Mouse (Mus musculus) thymus, postnatal 25 days (tissue): ENCODE data around the gene Olfr412.

Experiments
- DNase-seq: peaks from one replicate; pipeline ENCODE4 v3.0.0; 2022

The Olfr412 gene

DNA sequence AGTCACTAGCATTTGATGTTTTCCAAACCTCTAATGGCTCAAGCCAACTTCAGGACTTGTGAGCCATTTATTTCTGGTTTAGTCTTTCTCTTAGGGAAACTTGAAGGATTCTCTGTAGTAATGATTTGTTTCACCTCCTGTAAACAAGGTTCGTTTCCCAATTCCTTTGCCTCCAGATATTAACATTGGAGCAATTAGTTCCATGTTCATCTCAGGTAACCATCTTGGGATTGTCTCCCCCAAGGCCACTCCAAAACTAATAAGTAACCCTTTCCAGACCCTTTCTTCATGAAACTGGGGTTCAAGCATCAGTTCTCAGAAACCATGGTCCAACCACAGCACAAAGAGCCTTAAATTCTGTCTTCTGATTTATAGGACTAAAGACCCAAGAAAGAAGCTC is at the start of gene Olfr412:
Gene Olfr412, plus strand, starts transcription at position 301 of the 400 bp plus-strand sequence.
- DNase-seq, result no peak

- DNase-seq, result no peak
These were observed 35.8 kb upstream of the Olfr412 start for GRCm38 (mm10) chr11:74326044-74326443.

DNA sequence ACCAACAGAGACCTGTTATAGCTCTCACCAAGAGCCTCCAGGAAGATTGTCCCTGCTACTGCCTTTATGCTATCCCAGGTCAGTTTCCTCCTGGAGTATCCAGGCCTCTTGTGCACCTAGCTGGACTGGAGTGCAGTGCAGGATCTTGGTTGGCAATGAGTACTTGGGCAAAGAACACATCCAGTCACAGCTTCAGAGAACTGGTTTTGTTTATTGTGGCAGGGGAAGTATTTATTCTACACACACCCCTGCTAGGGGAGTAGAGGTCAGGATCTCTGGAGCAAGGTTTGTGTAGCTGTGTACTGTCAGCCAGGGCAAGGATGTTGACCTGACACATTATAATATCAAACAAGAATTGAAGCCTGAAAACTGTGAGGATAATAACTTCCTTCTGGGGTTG is 33.1 kb upstream of the Olfr412 start:
- no peak for DNase-seq

DNA sequence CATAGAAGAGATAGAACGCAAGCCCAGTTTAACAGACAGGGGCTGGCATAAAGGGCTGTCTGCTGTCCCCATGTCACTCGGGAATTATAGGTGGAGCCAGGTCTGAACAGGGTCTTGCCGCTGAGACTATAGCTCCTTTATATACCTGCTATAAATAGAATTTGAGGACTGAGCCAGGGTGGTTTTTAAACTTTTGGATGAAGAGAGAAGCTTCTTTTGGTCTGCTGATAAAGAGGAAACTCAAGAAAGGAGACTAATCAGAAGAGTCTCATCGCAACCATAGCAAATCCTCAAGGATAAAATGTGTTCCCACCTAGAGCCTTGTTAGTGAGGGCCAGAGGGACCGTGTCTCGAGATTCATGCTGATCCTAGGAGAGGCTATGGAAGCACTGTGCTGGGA is 23.9 kb upstream of the Olfr412 start, which contains the start of gene Olfr410:
Gene Olfr410, minus strand, starts transcription at position 101 of the 400 bp plus-strand sequence.
- no peak for DNase-seq

GRCm38 (mm10) chr11:74352550-74352949 is 9.3 kb upstream of the Olfr412 start, which contains the start of gene Olfr411:
Olfr411 (minus strand) TSS chr11:74352650.
- DNase-seq, result no peak

- peak; percentile 49 for DNase-seq
These were observed 9.7 kb downstream of the Olfr412 start for GRCm38 (mm10) chr11:74371393-74372100.

DNA sequence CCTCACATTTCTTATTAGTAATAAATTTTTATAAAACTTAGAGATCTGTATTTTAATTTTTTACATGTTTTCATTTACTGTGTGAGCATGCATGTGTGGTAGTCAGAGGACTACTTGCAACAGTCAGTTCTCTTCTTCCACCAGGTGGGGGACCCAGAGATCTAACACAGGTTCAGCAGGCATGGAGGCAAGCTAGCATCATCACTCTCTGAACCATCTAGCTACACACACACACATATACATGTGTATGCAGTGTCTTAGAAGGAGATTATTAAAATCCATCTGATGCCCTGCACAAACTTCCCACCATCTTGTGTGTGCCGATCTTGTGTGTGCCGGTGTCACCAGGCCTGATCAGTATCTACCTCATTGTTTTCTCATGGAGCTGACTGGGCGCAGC is 15.0 kb downstream of the Olfr412 start:
- peak; percentile 33 for DNase-seq

- no peak for DNase-seq
These were observed 17.5 kb downstream of the Olfr412 start for GRCm38 (mm10) chr11:74379166-74379873.

DNA sequence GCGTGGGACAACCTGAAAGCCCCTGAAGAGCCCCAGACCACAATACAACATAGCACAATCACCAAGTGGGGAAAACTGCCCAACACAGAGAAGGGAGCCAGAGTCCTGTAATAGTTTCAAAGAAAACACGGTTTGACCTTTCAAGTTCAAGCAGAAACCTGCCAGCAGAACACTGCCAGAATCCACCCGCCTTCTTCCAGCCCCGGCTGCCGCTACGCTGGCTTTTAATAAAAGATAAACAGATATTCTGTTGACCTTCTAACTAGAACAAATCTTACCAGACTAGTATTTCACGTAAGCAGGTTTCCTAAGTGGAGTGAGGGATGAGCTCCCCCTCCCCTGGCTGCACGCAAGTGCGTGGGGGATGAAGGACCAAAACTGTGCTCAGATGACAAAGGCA is 23.8 kb downstream of the Olfr412 start:
- DNase-seq, result no peak

DNA sequence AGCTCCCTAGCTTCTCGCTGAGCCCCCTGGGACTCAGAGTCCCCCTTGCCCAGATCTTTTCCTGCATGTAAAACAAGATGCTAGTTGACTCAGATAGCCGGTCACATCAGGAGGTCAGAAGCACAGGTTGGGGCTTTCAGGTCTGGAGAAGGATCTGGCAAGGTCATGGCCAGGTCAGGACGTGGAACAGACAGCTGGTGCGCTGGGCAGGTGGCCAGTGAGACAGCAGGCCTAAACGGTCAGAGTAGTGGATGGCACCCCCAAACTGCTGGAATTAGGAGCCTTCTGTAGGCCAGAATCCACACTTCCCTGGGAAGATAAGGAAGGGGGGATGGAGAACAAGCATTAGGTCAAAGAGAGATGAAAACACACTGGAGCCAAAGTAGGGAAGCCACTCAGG is 25.3 kb downstream of the Olfr412 start:
- no peak for DNase-seq

- DNase-seq, result no peak
These were observed 30.0 kb downstream of the Olfr412 start for GRCm38 (mm10) chr11:74391899-74392298.

- DNase-seq, result no peak
These were observed 31.0 kb downstream of the Olfr412 start for GRCm38 (mm10) chr11:74392903-74393302.

- no peak for DNase-seq
These were observed 31.6 kb downstream of the Olfr412 start for GRCm38 (mm10) chr11:74393489-74393888.

- DNase-seq, result no peak
These were observed 33.7 kb downstream of the Olfr412 start for GRCm38 (mm10) chr11:74395583-74395982.

- DNase-seq, result peak; percentile 49
These were observed 40.3 kb downstream of the Olfr412 start for GRCm38 (mm10) chr11:74402126-74402525.

DNA sequence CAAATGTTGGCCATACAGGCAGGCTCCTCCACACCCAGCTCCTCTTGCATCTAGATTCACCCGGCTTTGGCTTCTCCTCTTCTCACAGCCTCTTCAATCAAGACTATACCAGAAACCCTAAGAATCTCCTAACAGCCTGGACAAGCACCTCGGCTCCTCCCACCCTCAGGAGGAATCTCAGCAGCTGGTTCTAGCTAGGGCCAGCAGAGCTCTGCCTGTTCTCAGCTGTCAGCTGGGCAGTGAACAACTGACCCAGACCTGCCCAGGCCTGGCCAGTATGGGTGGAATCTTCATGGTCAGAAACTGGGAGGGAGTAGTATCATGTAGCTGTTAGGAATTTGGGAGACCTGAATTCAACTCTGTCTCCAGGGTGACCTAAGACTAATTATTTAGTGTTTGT is 42.3 kb downstream of the Olfr412 start:
- DNase-seq, result no peak

DNA sequence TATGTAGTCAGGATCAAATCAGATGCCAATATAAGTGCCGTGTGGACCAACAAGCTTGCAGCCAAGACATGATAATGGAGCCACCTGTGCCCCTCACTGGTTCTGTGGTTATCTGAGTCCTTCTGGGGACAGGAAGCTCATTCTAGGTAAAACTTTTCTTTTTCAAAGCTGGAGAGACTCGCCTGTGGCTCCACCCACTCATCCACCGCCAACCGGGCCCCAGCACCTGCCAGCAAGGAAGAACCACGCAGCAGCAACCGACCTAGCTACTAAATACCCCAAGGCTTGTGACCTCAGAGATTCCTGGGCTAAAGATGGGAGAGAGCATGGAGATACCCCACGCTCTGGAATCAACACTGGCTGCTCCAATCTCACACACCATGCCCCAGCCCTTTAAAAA is 43.3 kb downstream of the Olfr412 start:
- DNase-seq, result peak; percentile 69

DNA sequence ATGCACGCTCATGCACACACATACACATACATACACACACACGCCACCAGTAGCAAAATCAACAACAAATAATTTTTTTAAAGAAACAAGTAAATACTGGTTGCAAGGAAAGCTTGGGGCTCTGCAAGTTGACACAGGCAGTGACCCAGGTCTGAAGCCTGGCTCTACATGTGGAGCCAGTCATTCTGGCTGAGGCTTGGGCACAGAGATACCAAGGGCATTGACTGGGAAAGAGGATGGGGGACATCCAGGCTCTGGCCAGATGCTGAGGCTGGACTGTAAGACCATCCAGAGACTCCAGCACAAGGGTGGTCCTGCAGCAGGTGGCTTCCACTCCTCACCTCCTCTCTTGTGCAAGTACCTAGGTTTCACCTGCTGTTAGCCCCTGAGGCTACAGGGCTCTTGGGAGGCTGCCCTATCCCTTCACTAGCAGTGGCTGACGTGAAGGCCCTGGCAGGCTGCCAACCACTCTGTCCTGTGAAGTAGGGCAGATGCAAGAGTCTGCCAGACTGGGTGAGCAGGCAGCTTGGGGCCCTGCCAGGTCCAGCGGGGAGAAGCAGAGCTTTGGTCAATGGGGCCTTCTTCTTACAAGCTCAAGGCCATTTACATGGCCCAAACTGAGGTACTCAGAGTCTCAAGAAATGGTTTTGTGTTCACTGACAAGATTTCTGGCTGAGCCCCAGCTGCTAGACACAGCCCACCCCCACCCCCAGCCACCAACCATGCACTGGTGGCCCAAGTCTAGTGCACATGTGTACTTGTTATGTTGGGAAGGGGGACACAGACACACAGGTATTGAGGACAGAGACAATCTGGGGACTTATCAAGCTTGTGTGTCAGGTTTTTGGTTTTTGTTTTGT is 46.9 kb downstream of the Olfr412 start:
- peak; percentile 41 for DNase-seq

DNA sequence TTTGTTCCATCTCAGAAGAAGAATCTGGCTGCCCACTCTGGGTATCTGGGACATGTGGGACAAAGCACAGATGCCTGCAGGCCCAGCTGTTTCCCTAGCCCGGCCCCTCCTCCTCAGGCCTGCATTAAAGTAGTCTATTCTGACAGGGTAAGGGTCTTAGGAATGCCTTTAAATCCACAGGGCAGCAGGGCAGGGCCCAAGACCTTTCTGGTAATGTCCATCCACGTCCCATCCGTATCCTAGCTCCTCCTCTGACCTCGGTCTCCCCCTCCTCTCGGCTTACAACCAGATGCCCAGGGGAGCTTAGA is 47.5 kb downstream of the Olfr412 start:
- DNase-seq, result no peak

DNA sequence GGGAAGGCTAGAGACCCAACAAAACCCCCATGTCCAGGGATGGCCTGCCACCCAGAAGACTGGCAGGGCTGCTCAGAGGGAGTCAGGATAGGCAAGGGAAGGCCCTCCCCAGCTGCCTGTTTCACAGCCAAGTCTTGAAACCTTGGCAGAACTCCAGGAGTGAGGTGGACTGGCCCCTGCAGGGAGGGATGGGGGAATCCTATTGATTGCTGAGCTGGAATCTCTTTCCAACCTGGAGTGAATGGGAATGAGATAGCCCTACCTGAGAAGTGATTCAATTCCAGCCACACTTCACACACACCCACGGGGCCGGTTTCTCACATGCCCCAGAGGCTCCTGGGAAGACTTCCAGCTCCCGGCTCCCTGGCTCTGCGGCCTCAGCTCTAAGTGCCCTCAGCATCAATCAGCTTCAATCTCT is 47.9 kb downstream of the Olfr412 start:
- DNase-seq, result no peak

DNA sequence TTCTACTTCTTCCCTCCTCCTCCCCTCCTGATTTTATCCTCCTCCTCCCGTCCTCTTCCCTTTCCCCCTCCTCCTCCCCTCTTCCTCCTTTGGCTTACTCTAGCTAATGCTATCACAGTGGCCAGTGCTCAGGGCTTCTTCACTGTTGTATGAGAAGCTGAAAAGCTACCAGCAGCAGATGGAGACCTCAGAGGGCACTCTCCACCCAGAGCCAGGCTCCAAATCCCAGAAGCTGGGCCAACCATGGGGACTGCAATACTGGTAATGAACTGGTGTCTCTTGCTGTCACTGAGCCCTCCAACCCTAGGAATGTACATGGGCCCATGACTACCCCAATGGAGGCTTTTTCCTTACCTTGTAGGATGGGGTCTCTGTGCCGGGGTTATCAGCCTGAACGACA is 50.1 kb downstream of the Olfr412 start:
- no peak for DNase-seq

GRCm38 (mm10) chr11:74412462-74412861 is 50.6 kb downstream of the Olfr412 start:
- no peak for DNase-seq

DNA sequence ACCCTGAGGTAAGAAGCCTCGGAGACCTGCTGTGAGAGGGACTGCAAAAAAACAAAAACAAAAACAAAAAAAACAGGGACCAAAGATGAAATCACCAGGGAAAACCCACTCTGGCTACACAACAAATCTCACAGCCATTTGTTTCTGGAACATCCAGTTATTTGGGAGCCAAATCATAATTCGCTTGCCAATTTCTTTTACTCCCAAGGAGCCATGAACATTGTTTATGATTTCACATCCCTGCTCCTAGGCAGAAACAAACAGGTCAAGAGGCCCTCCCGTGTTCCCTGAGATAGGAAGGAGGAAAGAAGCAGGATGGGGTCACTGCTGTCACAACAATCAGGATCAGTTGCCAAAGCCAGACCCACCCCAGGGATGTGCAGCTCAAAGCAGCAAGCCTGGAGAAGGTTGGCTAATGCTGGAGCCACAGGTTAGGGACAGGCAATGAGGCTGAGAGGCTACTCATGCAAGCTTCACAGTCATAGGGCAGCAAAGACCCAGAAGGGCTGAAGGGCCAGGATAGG is 51.6 kb downstream of the Olfr412 start:
- no peak for DNase-seq
